Mouse (Mus musculus) lung, embryonic 14.5 days (tissue): Measurements from ENCODE around the gene Naga. TPM values are rescaled to one million over a fixed set of nuclear protein-coding genes. Genes with fewer than 3 reads are reported as not detected.
"Not testable (repeated sequence)": the region's sequence is repeated elsewhere in the genome, so short reads cannot be mapped to it uniquely, and the experiment has no call there.

ENCODE experiments used
- ATAC-seq: fragments of 200-750 bp; cut with Nextera tagmentation; 2 replicates; pipeline ENCODE4 v1.8.0; 2017; ENCODE audit warnings: mild to moderate bottlenecking, moderate TSS enrichment, moderate library complexity; ENCODE audit not compliant: insufficient read depth
- DNase-seq: peaks from one replicate; pipeline ENCODE4 v3.0.0-alpha.2; 2015
- H3K27ac ChIP-seq: fragments of 300-500 bp; sonication (generic); 2 replicates; pipeline ENCODE4 v1.5.1; 2014; ENCODE audit warnings: low read depth, mild to moderate bottlenecking, moderate library complexity
- H3K27me3 ChIP-seq: fragments of 300-500 bp; sonication (generic); 2 replicates; pipeline ENCODE4 v1.6.1; 2014; ENCODE audit warnings: low read length, control low read depth; ENCODE audit not compliant: insufficient read depth
- H3K36me3 ChIP-seq: fragments of 300-500 bp; sonication (generic); 2 replicates; pipeline ENCODE4 v1.6.1; 2014; ENCODE audit warnings: control low read depth; ENCODE audit not compliant: insufficient read depth
- H3K4me1 ChIP-seq: fragments of 300-500 bp; sonication (generic); 2 replicates; pipeline ENCODE4 v1.6.1; 2014; ENCODE audit warnings: antibody characterized with exemption, control low read depth; ENCODE audit not compliant: insufficient read depth
- H3K4me2 ChIP-seq: fragments of 300-500 bp; sonication (generic); 2 replicates; pipeline ENCODE4 v1.6.1; 2014; ENCODE audit warnings: mild to moderate bottlenecking
- H3K4me3 ChIP-seq: fragments of 300-500 bp; sonication (generic); 2 replicates; pipeline ENCODE4 v1.5.1; 2014; ENCODE audit warnings: low read depth, low read length
- H3K9ac ChIP-seq: fragments of 300-500 bp; sonication (generic); 2 replicates; pipeline ENCODE4 v1.6.1; 2014
- H3K9me3 ChIP-seq: fragments of 300-500 bp; sonication (generic); 2 replicates; pipeline ENCODE4 v1.6.1; 2016; ENCODE audit warnings: low read depth, low read length, control low read depth
- CTCF ChIP-seq: IDR thresholded peaks from 2 replicates; pipeline ENCODE4 v1.5.1; 2016; ENCODE audit warnings: antibody characterized with exemption, low read depth
- WGBS: fragments of 180-500 bp; shearing (Covaris S2); extraction: QIAGEN DNeasy Blood & Tissue Kit; methylation state at CpG from one replicate; pipeline ENCODE4 v1.1.7; 2014; 5-methylcytosine and 5-hydroxymethylcytosine counted together
- polyA plus RNA-seq: library from polyadenylated mRNA; unstranded; fragments of >200 nt; fragmentation: Nextera tagmentation; extraction: Ambion mirVana; gene quantifications from 2 replicates; pipeline ENCODE4 v1.2.1, GENCODE M21; 2014

Naga gene
- polyA plus RNA-seq, 1 experiment from 2014 or later = 45.9 TPM

DNA sequence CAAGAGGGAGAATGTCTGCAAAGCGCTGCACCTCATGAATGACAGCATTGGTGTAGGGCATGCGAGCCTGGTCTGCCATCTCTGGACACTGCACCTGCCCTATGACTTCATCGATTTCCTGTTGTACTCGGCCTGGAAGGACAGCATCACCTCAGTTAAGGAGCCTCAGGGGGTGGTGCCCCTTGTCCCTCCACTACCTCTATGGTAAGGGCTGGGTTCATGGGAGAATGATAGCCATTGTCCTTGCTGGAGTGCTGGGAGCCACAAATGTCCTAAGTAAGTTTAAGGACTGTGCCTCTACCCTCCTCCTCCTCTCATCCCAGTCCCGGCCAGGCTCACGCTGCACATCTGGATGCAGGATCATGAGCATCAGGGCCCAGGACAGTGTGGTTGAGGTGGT lies 33.7 kb upstream of the Naga start:
- 87% methylated on average over 6 of the region's 6 CpGs for WGBS
- ATAC-seq = no peak
- no peak for TF ChIP-seq CTCF
- Histone ChIP-seq H3K4me1 (no peaks in the 10 kb centered on the region), H3K27me3 (no peaks in the 10 kb centered on the region), H3K27ac (no peak overlapping the region), H3K4me3 (no peak overlapping the region), H3K36me3 (no peaks in the 10 kb centered on the region; the same call in 1 of the 2 replicates), H3K9ac (no peak overlapping the region), H3K9me3 (no peaks in the 10 kb centered on the region), H3K4me2 (no peak overlapping the region)
- DNase-seq = no peak

- no peak overlapping the region for H3K27ac ChIP-seq
Measured at GRCm38 (mm10) chr15:82368851-82369250, 30.1 kb upstream of the Naga start.

DNA sequence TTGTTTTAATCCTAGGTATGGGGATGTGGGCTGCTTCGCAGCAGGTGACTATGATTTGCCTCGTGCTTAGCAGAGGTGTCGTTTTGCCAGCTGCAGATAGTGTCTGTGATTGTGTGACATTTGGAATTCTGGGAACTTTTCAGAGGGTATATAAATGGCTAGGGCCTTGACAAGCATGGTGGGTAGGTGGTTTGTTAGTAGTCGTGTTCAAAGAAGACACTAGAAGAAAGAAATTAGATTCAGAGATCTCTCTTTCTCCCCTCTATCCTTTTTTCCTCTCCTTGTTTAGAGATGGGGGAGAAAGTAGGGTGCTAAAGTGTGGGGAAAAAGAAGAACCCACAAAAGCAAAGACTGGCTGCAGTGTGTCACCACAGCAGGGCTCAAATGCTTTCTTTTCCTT lies 29.4 kb upstream of the Naga start:
- no peaks in the 10 kb centered on the region for H3K36me3 ChIP-seq
- H3K4me2 ChIP-seq = no peak overlapping the region
- WGBS = 76% methylated on average over 4 of the region's 4 CpGs
- H3K4me3 ChIP-seq = no peak overlapping the region
- ATAC-seq (no peak), DNase-seq (no peak)
- H3K9ac ChIP-seq = no peak overlapping the region
- no peaks in the 10 kb centered on the region for H3K4me1 ChIP-seq
- H3K27me3 ChIP-seq = no peaks in the 10 kb centered on the region
- TF ChIP-seq CTCF = no peak
- H3K9me3 ChIP-seq = no peaks in the 10 kb centered on the region
- no peak overlapping the region for H3K27ac ChIP-seq

More at GRCm38 (mm10) chr15:82368851-82369250, 30.1 kb upstream of the Naga start:
- Histone ChIP-seq H3K9me3 (no peaks in the 10 kb centered on the region), H3K4me2 (no peak overlapping the region), H3K4me1 (no peaks in the 10 kb centered on the region), H3K36me3 (no peaks in the 10 kb centered on the region; the same call in 1 of the 2 replicates), H3K4me3 (no peak overlapping the region), H3K27me3 (no peaks in the 10 kb centered on the region), H3K9ac (no peak overlapping the region)
- no peak for DNase-seq
- TF ChIP-seq CTCF = no peak
- WGBS = 72% methylated on average over 1 of the region's 1 CpGs
- no peak for ATAC-seq

- not testable (repeated sequence) for DNase-seq, H3K4me1 ChIP-seq, H3K4me2 ChIP-seq, H3K4me3 ChIP-seq, H3K36me3 ChIP-seq, H3K27me3 ChIP-seq, ATAC-seq, H3K9ac ChIP-seq, H3K27ac ChIP-seq, H3K9me3 ChIP-seq
- WGBS = 11% methylated on average over 5 of the region's 9 CpGs
Measured at GRCm38 (mm10) chr15:82364561-82364960, 25.8 kb upstream of the Naga start.

- WGBS = 73% methylated on average over 7 of the region's 12 CpGs
- DNase-seq, H3K9me3 ChIP-seq, H3K27ac ChIP-seq, ATAC-seq, H3K4me2 ChIP-seq, H3K4me3 ChIP-seq, H3K4me1 ChIP-seq, H3K27me3 ChIP-seq, H3K36me3 ChIP-seq, H3K9ac ChIP-seq: not testable (repeated sequence)
Measured at GRCm38 (mm10) chr15:82363801-82364200, 25.1 kb upstream of the Naga start.

DNA sequence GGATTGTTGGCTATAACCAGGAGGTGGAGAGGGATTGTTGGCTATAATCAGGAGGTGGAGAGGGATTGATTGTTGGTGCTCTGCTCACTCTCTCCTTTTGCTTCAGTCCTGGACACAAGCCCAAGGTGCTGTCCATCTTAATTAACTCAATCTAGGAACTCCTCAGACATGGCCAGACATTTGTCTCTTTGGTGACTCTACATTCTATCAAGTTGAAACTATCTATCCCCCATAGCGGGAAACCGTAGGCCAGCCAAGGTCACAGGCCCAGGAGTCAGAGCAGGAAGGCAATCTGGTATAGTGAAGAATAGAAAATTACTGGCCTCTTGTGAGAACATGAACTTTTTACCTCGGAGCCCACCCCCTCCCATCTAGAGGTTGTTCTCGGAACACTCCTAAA lies 23.5 kb upstream of the Naga start:
- 69% methylated on average over 3 of the region's 4 CpGs for WGBS
- no peaks in the 10 kb centered on the region for H3K9me3 ChIP-seq
- no peaks in the 10 kb centered on the region for H3K27me3 ChIP-seq
- H3K4me1 ChIP-seq = no peaks in the 10 kb centered on the region
- no peaks in the 10 kb centered on the region for H3K36me3 ChIP-seq
- no peak overlapping the region for H3K4me3 ChIP-seq
- TF ChIP-seq CTCF = no peak
- no peak overlapping the region for H3K27ac ChIP-seq
- no peak overlapping the region for H3K9ac ChIP-seq
- no peak overlapping the region for H3K4me2 ChIP-seq
- no peak for ATAC-seq
- DNase-seq = no peak

DNA sequence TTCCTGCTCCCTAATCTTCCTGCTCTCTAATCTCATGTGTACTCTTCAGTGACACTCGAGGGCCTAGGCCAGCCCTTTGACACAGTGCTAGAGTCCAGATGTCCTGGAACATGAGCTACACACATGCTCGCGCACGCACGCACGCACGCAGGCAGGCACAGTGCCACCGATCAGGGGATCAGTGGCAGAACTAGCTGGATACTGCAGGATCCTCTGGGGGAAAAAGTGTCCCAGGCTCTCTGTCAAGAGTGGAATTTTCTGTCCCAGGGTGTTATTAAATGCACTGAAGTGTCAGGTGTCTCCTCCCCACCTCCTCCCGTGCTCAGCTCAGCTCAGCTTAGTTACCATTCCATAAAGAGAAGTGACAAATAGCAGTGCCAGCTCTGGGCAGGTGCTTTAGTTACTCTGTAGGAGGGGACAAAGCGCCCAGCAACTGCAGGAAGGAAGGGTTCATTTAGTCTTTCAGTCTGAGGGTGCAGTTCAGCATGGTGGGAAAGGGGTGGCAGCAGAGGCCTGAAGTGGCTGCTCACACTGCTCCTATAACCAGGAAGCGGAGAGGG lies 22.8 kb upstream of the Naga start:
- H3K36me3 ChIP-seq = no peaks in the 10 kb centered on the region
- no peak; the same call in 1 of the 2 replicates for ATAC-seq
- H3K27me3 ChIP-seq = no peaks in the 10 kb centered on the region
- peak; percentile 57 for TF ChIP-seq CTCF
- no peak overlapping the region for H3K27ac ChIP-seq
- no peak overlapping the region for H3K9ac ChIP-seq
- no peaks in the 10 kb centered on the region for H3K9me3 ChIP-seq
- H3K4me3 ChIP-seq = no peak overlapping the region
- H3K4me1 ChIP-seq = no peaks in the 10 kb centered on the region
- WGBS = 62% methylated on average over 11 of the region's 11 CpGs
- peak; percentile 38 for DNase-seq
- H3K4me2 ChIP-seq = no peak overlapping the region
